Mouse (Mus musculus): ENCODE data around the gene Sdc3. TPM values are rescaled to one million over a fixed set of nuclear protein-coding genes. Genes with fewer than 3 reads are reported as not detected.

Sdc3 gene
- polyA plus RNA-seq, 1 experiment = 96.4 TPM

- TF ChIP-seq POLR2A (IDR thresholded peaks at IDR 0.05; ENCODE audit: low read depth, low read length) (no peak), CTCF (IDR thresholded peaks at IDR 0.05; ENCODE audit: borderline replicate concordance, insufficient read depth, low read length) (no peak)
- H3K4me3 ChIP-seq (ENCODE audit: insufficient read depth, low read length) = no peak overlapping the region
- no peak overlapping the region for H3K27ac ChIP-seq (ENCODE audit: insufficient read depth, low read length)
- H3K4me1 ChIP-seq (ENCODE audit: control insufficient read depth, insufficient read depth, low read length) = peaks cover 5% of the 10 kb centered on the region
Observed at GRCm38 (mm10) chr4:130865460-130865859, 73.1 kb downstream of the Sdc3 start.

GRCm38 (mm10) chr4:130865901-130866371, 73.6 kb downstream of the Sdc3 start:
- Histone ChIP-seq H3K4me3 (ENCODE audit: insufficient read depth, low read length) (no peak overlapping the region), H3K27ac (ENCODE audit: insufficient read depth, low read length) (no peak overlapping the region), H3K4me1 (ENCODE audit: control insufficient read depth, insufficient read depth, low read length) (peaks cover 5% of the 10 kb centered on the region)
- no peak for TF ChIP-seq CTCF (IDR thresholded peaks at IDR 0.05; ENCODE audit: borderline replicate concordance, insufficient read depth, low read length)
- no peak for TF ChIP-seq POLR2A (IDR thresholded peaks at IDR 0.05; ENCODE audit: low read depth, low read length)

- Histone ChIP-seq H3K27ac (ENCODE audit: insufficient read depth, low read length) (no peak overlapping the region), H3K4me3 (ENCODE audit: insufficient read depth, low read length) (no peak overlapping the region), H3K4me1 (ENCODE audit: control insufficient read depth, insufficient read depth, low read length) (no peaks in the 10 kb centered on the region)
- TF ChIP-seq POLR2A (IDR thresholded peaks at IDR 0.05; ENCODE audit: low read depth, low read length) (no peak), CTCF (IDR thresholded peaks at IDR 0.05; ENCODE audit: borderline replicate concordance, insufficient read depth, low read length) (no peak)
Observed at GRCm38 (mm10) chr4:130867940-130868339, 75.6 kb downstream of the Sdc3 start.

- TF ChIP-seq CTCF (IDR thresholded peaks at IDR 0.05; ENCODE audit: borderline replicate concordance, insufficient read depth, low read length) (no peak), POLR2A (IDR thresholded peaks at IDR 0.05; ENCODE audit: low read depth, low read length) (no peak)
- H3K27ac ChIP-seq (ENCODE audit: insufficient read depth, low read length) = no peak overlapping the region
- no peaks in the 10 kb centered on the region for H3K4me1 ChIP-seq (ENCODE audit: control insufficient read depth, insufficient read depth, low read length)
- H3K4me3 ChIP-seq (ENCODE audit: insufficient read depth, low read length) = no peak overlapping the region
Observed at GRCm38 (mm10) chr4:130868803-130869202, 76.5 kb downstream of the Sdc3 start.

- H3K4me3 ChIP-seq (ENCODE audit: insufficient read depth, low read length) = no peak overlapping the region
- H3K4me1 ChIP-seq (ENCODE audit: control insufficient read depth, insufficient read depth, low read length) = peaks cover 12% of the 10 kb centered on the region
- H3K27ac ChIP-seq (ENCODE audit: insufficient read depth, low read length) = no peak overlapping the region
- TF ChIP-seq CTCF (IDR thresholded peaks at IDR 0.05; ENCODE audit: borderline replicate concordance, insufficient read depth, low read length) = no peak
- no peak for TF ChIP-seq POLR2A (IDR thresholded peaks at IDR 0.05; ENCODE audit: low read depth, low read length)
Observed at GRCm38 (mm10) chr4:130872414-130872813, 80.1 kb downstream of the Sdc3 start.

GRCm38 (mm10) chr4:130873440-130873839, 81.1 kb downstream of the Sdc3 start:
- peaks cover 12% of the 10 kb centered on the region for H3K4me1 ChIP-seq (ENCODE audit: control insufficient read depth, insufficient read depth, low read length)
- no peak overlapping the region for H3K4me3 ChIP-seq (ENCODE audit: insufficient read depth, low read length)
- H3K27ac ChIP-seq (ENCODE audit: insufficient read depth, low read length) = no peak overlapping the region
- no peak for TF ChIP-seq CTCF (IDR thresholded peaks at IDR 0.05; ENCODE audit: borderline replicate concordance, insufficient read depth, low read length)
- no peak for TF ChIP-seq POLR2A (IDR thresholded peaks at IDR 0.05; ENCODE audit: low read depth, low read length)

GRCm38 (mm10) chr4:130874601-130875000, 82.3 kb downstream of the Sdc3 start:
- H3K4me3 ChIP-seq (ENCODE audit: insufficient read depth, low read length) = no peak overlapping the region
- H3K27ac ChIP-seq (ENCODE audit: insufficient read depth, low read length) = no peak overlapping the region
- peaks cover 12% of the 10 kb centered on the region for H3K4me1 ChIP-seq (ENCODE audit: control insufficient read depth, insufficient read depth, low read length)
- no peak for TF ChIP-seq CTCF (IDR thresholded peaks at IDR 0.05; ENCODE audit: borderline replicate concordance, insufficient read depth, low read length)
- no peak for TF ChIP-seq POLR2A (IDR thresholded peaks at IDR 0.05; ENCODE audit: low read depth, low read length)

Other genes starting within 250 kb of the Sdc3 start
- 31.8 and 39.6 TPM in 2 replicates for gene Nkain1, start 218.4 kb upstream of the Sdc3 start, polyA plus RNA-seq (2011; ENCODE audit: insufficient read length, low read depth, missing spikeins)
- 52.7 and 54.9 TPM in 2 replicates for gene Pum1, start 129.2 kb upstream of the Sdc3 start, polyA plus RNA-seq (2011; ENCODE audit: insufficient read length, low read depth, missing spikeins)
- 0.50 and 10.8 TPM in 2 replicates for gene Laptm5, start 120.6 kb downstream of the Sdc3 start, polyA plus RNA-seq (2011; ENCODE audit: insufficient read length, low read depth, missing spikeins)
- gene Matn1, start 151.8 kb downstream of the Sdc3 start, polyA plus RNA-seq (2011; ENCODE audit: insufficient read length, low read depth, missing spikeins) = not detected in 2 replicates